Mouse (Mus musculus): ENCODE data around the gene Vmn1r210. TPM values are rescaled to one million over a fixed set of nuclear protein-coding genes. Genes with fewer than 3 reads are reported as not detected.

Gene Vmn1r210
- polyA plus RNA-seq, 1 experiment from 2014 or later: not detected

Other genes with a start within 250 kb of the Vmn1r210 start
- not detected in 2 replicates for gene Vmn1r205, start 238.3 kb downstream of the Vmn1r210 start, polyA plus RNA-seq (2015; fragmentation: Nextera tagmentation; extraction: Ambion mirVana)
- gene Vmn1r206, start 207.1 kb downstream of the Vmn1r210 start, polyA plus RNA-seq (2015; fragmentation: Nextera tagmentation; extraction: Ambion mirVana): not detected in 2 replicates
- gene Vmn1r207-ps, start 101.7 kb downstream of the Vmn1r210 start, polyA plus RNA-seq (2015; fragmentation: Nextera tagmentation; extraction: Ambion mirVana): not detected in 2 replicates
- not detected in 2 replicates for gene Vmn1r208, start 53.9 kb downstream of the Vmn1r210 start, polyA plus RNA-seq (2015; fragmentation: Nextera tagmentation; extraction: Ambion mirVana)
- not detected in 2 replicates for gene Vmn1r209, start 21.7 kb downstream of the Vmn1r210 start, polyA plus RNA-seq (2015; fragmentation: Nextera tagmentation; extraction: Ambion mirVana)
- not detected in 2 replicates for gene Vmn1r211, start 26.2 kb upstream of the Vmn1r210 start, polyA plus RNA-seq (2015; fragmentation: Nextera tagmentation; extraction: Ambion mirVana)
- gene Vmn1r212, start 52.9 kb upstream of the Vmn1r210 start, polyA plus RNA-seq (2015; fragmentation: Nextera tagmentation; extraction: Ambion mirVana): not detected in 2 replicates
- not detected in 2 replicates for gene Vmn1r213, start 176.3 kb upstream of the Vmn1r210 start, polyA plus RNA-seq (2015; fragmentation: Nextera tagmentation; extraction: Ambion mirVana)
- not detected in 2 replicates for gene Vmn1r214, start 199.1 kb upstream of the Vmn1r210 start, polyA plus RNA-seq (2015; fragmentation: Nextera tagmentation; extraction: Ambion mirVana)
- gene Vmn1r215, start 236.7 kb upstream of the Vmn1r210 start, polyA plus RNA-seq (2015; fragmentation: Nextera tagmentation; extraction: Ambion mirVana): not detected in 2 replicates

Data from limb, embryonic 15.5 days (tissue).